Mouse (Mus musculus) stomach, postnatal 0 days (tissue): ENCODE measurements around the gene Ttc6. TPM values are rescaled to one million over a fixed set of nuclear protein-coding genes. Genes with fewer than 3 reads are reported as not detected.
A peak's percentile ranks its signal among the peaks of the same experiment; 100 is the strongest.

Experiments
- ATAC-seq: fragments of 200-750 bp; cut with Nextera tagmentation; 2 replicates; pipeline ENCODE4 v1.8.0; 2017; ENCODE audit not compliant: low FRiP score, low TSS enrichment
- DNase-seq: peaks from one replicate; pipeline ENCODE4 v3.0.0-alpha.2; 2016; ENCODE audit warnings: low spot score
- H3K27ac ChIP-seq: fragments of 300-500 bp; sonication (generic); replicated peaks from 2 replicates; pipeline ENCODE4 v1.5.1; 2014; ENCODE audit warnings: mild to moderate bottlenecking, control low read depth
- H3K27me3 ChIP-seq: fragments of 300-500 bp; sonication (generic); 2 replicates; pipeline ENCODE4 v1.6.1; 2014; ENCODE audit warnings: low read length; ENCODE audit not compliant: control insufficient read depth, insufficient read depth
- H3K36me3 ChIP-seq: fragments of 300-500 bp; sonication (generic); 2 replicates; pipeline ENCODE4 v1.6.1; 2014; ENCODE audit warnings: low read length, mixed read lengths; ENCODE audit not compliant: control insufficient read depth, insufficient read depth
- H3K4me1 ChIP-seq: fragments of 300-500 bp; sonication (generic); replicated peaks from 2 replicates; pipeline ENCODE4 v1.6.1; 2014; ENCODE audit warnings: antibody characterized with exemption; ENCODE audit not compliant: control insufficient read depth, insufficient read depth
- H3K4me2 ChIP-seq: fragments of 300-500 bp; sonication (generic); replicated peaks from 2 replicates; pipeline ENCODE4 v1.6.1; 2014; ENCODE audit warnings: low read depth, mild to moderate bottlenecking, control low read depth, moderate library complexity
- H3K4me3 ChIP-seq: fragments of 300-500 bp; sonication (generic); 2 replicates; pipeline ENCODE4 v1.5.1; 2014; ENCODE audit warnings: low read depth, low read length, control low read depth
- H3K9ac ChIP-seq: fragments of 300-500 bp; sonication (generic); 2 replicates; pipeline ENCODE4 v1.6.1; 2014; ENCODE audit warnings: mild to moderate bottlenecking, low read length, control low read depth, mixed read lengths
- H3K9me3 ChIP-seq: fragments of 300-500 bp; sonication (generic); 2 replicates; pipeline ENCODE4 v1.6.1; 2016; ENCODE audit warnings: low read length; ENCODE audit not compliant: control insufficient read depth
- CTCF ChIP-seq: IDR thresholded peaks from 2 replicates; pipeline ENCODE4 v1.5.1; 2016; ENCODE audit warnings: antibody characterized with exemption, low read depth, mild to moderate bottlenecking, moderate library complexity
- EP300 ChIP-seq: optimal IDR thresholded peaks from 2 replicates; pipeline ENCODE3; 2016; ENCODE audit warnings: antibody characterized with exemption
- WGBS: fragments of 180-500 bp; shearing (Covaris S2); extraction: QIAGEN DNeasy Blood & Tissue Kit; methylation state at CpG from one replicate; pipeline ENCODE4 v1.1.7; 2014; 5-methylcytosine and 5-hydroxymethylcytosine counted together
- polyA plus RNA-seq: library from polyadenylated mRNA; unstranded; fragments of >200 nt; fragmentation: Nextera tagmentation; extraction: Ambion mirVana; gene quantifications from 2 replicates; pipeline ENCODE4 v1.2.1, GENCODE M21; 2015

Ttc6 gene
- polyA plus RNA-seq, 1 experiment from 2014 or later: 3.5 TPM

GRCm38 (mm10) chr12:57781926-57782325 is 218.0 kb downstream of the Ttc6 start:
- H3K27ac ChIP-seq: no peak overlapping the region
- DNase-seq (no peak), ATAC-seq (peak; percentile 51; the same call in 1 of the 2 replicates)
- H3K4me1 ChIP-seq: no peaks in the 10 kb centered on the region
- no peaks in the 10 kb centered on the region for H3K9me3 ChIP-seq
- H3K4me3 ChIP-seq: no peak overlapping the region
- WGBS: 37% methylated on average over 5 of the region's 5 CpGs
- no peaks in the 10 kb centered on the region for H3K27me3 ChIP-seq
- no peak overlapping the region for H3K9ac ChIP-seq
- H3K4me2 ChIP-seq: no peak overlapping the region
- TF ChIP-seq EP300: peak; percentile 56
- no peak for TF ChIP-seq CTCF
- no peaks in the 10 kb centered on the region for H3K36me3 ChIP-seq

GRCm38 (mm10) chr12:57787471-57787870 is 223.6 kb downstream of the Ttc6 start:
- no peak overlapping the region for H3K4me2 ChIP-seq
- H3K27ac ChIP-seq: no peak overlapping the region
- H3K4me1 ChIP-seq: no peaks in the 10 kb centered on the region
- WGBS: 23% methylated on average over 5 of the region's 5 CpGs
- DNase-seq: peak; percentile 66
- no peak overlapping the region for H3K9ac ChIP-seq
- H3K36me3 ChIP-seq: no peaks in the 10 kb centered on the region
- H3K27me3 ChIP-seq: no peaks in the 10 kb centered on the region
- H3K9me3 ChIP-seq: no peaks in the 10 kb centered on the region
- H3K4me3 ChIP-seq: no peak overlapping the region
- ATAC-seq: peak; percentile 42; the same call in 1 of the 2 replicates
- TF ChIP-seq EP300: no peak
- TF ChIP-seq CTCF: peak; percentile 84

Other genes with a start within 250 kb of the Ttc6 start
- gene Foxa1, start 17.2 kb upstream of the Ttc6 start, polyA plus RNA-seq: 16.1 and 28.9 TPM in 2 replicates